Mouse (Mus musculus) spleen, adult 2 months (tissue): ENCODE data around the gene Lingo2.

Experiments used
- CTCF ChIP-seq: fragments of 200-500 bp; IDR thresholded peaks from 2 replicates; pipeline ENCODE4 v1.5.1; 2011; ENCODE audit warnings: mild to moderate bottlenecking, inconsistent platforms; ENCODE audit not compliant: insufficient read depth, insufficient read length, insufficient replicate concordance; ENCODE audit errors: extremely low read depth
- POLR2A ChIP-seq: fragments of 200-500 bp; IDR thresholded peaks from 2 replicates; pipeline ENCODE4 v1.6.1; 2011; ENCODE audit warnings: low read depth, low read length, inconsistent platforms

- TF ChIP-seq POLR2A (no peak), CTCF (no peak)
Measured at GRCm38 (mm10) chr4:35846518-35846917, 1105.0 kb downstream of the Lingo2 start.
